Mouse (Mus musculus): ENCODE measurements around the gene Gm29609.

DNA sequence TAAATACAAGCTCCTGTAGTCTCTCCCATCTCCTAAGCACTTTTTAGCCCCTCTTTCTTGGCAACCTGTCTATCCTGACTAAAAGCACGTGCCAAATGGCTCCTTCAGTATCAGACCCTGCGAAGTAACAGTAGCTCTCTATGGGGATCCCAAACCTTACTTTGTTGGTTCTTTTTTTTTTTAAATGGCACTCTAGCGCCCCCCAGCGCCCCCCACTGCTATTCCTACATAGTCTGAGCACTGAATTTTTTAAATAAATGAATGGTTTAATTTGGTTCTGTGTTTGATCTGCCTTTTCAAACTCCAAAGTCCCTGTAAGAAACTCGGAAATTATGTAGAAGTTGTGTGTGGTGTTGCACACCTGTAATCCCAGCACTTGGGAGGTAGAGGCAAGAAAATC is 53.7 kb downstream of the Gm29609 start:
- no peak for TF ChIP-seq JUND (conservative IDR thresholded peaks at IDR 0.05; ENCODE audit: low read depth, low read length)
- no peak for TF ChIP-seq ELF1 (IDR thresholded peaks at IDR 0.05; ENCODE audit: low read depth, low read length)
- no peak for TF ChIP-seq BHLHE40 (IDR thresholded peaks at IDR 0.05; ENCODE audit: low read depth, low read length)
- TF ChIP-seq MXI1 (IDR thresholded peaks at IDR 0.05; ENCODE audit: low read depth, low read length), result no peak
- no peak for TF ChIP-seq POLR2A (IDR thresholded peaks at IDR 0.05; ENCODE audit: low read depth, low read length)
- no peak for TF ChIP-seq CHD2 (IDR thresholded peaks at IDR 0.05; ENCODE audit: low read length)
- peak in 1 of 2 experiments; percentile 64; a peak in 2 of 4 replicates for TF ChIP-seq CTCF (conservative IDR thresholded peaks at IDR 0.05 in 1 of 2, IDR thresholded peaks at IDR 0.05 in 1 of 2; ENCODE audit: low read depth in 2 of 2, low read length in 2 of 2)
- peak; percentile 49 for TF ChIP-seq RAD21 (IDR thresholded peaks at IDR 0.05; ENCODE audit: low read depth, low read length)
- no peak for TF ChIP-seq NELFE (IDR thresholded peaks at IDR 0.05; ENCODE audit: low read depth, low read length)
- no peak for TF ChIP-seq UBTF (IDR thresholded peaks at IDR 0.05; ENCODE audit: low read depth, low read length)
- no peak for TF ChIP-seq NRF1 (IDR thresholded peaks at IDR 0.05; ENCODE audit: low read depth, low read length)
- TF ChIP-seq EP300 (IDR thresholded peaks at IDR 0.05; ENCODE audit: low read length), result no peak
